Mouse (Mus musculus): Measurements from ENCODE around the gene Bcas3. TPM values are rescaled to one million over a fixed set of nuclear protein-coding genes. Genes with fewer than 3 reads are reported as not detected.
A peak's percentile ranks its signal among the peaks of the same experiment; 100 is the strongest.

The Bcas3 gene
- polyA plus RNA-seq, 1 experiment from 2014 or later, result 31.2 TPM

- Histone ChIP-seq H3K27me3 (ENCODE audit: control insufficient read depth, insufficient read depth, low read length) (no peaks in the 10 kb centered on the region), H3K4me3 (ENCODE audit: low read depth, low read length) (no peak overlapping the region), H3K27ac (replicated peaks; ENCODE audit: low read depth, low read length) (no peak overlapping the region), H3K9ac (replicated peaks; ENCODE audit: low read length) (no peak overlapping the region), H3K4me2 (ENCODE audit: low read depth, low read length) (no peak overlapping the region), H3K36me3 (replicated peaks; ENCODE audit: control insufficient read depth, insufficient read depth, low read depth, low read length) (no peaks in the 10 kb centered on the region), H3K4me1 (ENCODE audit: control insufficient read depth, insufficient read depth, low read length) (peaks cover 6% of the 10 kb centered on the region), H3K9me3 (replicated peaks; ENCODE audit: control insufficient read depth, low read length) (no peaks in the 10 kb centered on the region)
- WGBS, result 24% methylated on average over 5 of the region's 5 CpGs
- DNase-seq (ENCODE audit: low spot score) (peak; percentile 43), ATAC-seq (replicated peaks; ENCODE audit: insufficient number of reproducible peaks, low FRiP score, low TSS enrichment, low read depth) (no peak)
These were observed 174.3 kb downstream of the Bcas3 start for GRCm38 (mm10) chr11:85527261-85527660.

DNA sequence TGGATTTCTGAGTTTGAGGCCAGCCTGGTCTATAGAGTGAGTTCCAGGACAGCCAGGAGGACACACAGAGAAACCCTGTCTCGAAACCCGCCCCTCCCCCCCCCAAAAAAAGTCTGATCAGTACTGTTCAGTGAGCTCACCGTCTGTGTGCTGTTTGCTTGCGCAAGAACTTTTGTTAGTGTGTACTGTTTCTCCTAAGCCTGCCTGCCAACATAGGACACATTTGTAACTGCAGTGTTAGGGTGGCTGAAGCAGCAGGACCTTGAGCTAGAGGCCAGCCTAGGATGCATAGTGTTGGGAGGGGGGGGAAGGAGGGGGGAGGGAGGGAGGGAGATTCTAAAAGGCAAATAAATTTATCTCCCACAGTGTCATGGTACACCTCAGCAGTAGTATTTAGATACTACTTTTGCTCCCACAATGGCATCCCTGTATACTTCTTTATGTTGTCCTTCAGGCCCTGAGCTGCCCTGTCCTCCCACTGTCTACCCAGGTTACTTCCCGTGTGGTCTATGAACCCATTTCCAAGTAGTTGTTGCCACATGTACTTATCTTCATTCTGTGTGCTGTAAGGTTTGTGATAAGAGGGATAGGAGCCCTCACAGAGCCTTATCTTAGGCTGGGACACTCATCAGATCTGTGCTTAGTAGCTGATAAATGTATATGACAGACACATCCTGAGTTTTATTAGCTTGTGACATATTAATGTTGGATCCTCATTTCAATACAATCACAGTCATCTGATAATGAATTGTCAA is 176.7 kb downstream of the Bcas3 start:
- H3K9ac ChIP-seq (replicated peaks; ENCODE audit: low read length), result no peak overlapping the region
- H3K27ac ChIP-seq (replicated peaks; ENCODE audit: low read depth, low read length), result no peak overlapping the region
- no peak overlapping the region for H3K4me2 ChIP-seq (ENCODE audit: low read depth, low read length)
- ATAC-seq (replicated peaks; ENCODE audit: insufficient number of reproducible peaks, low FRiP score, low TSS enrichment, low read depth), result no peak
- H3K4me3 ChIP-seq (ENCODE audit: low read depth, low read length), result no peak overlapping the region
- peaks cover 3% of the 10 kb centered on the region for H3K4me1 ChIP-seq (ENCODE audit: control insufficient read depth, insufficient read depth, low read length)
- H3K27me3 ChIP-seq (ENCODE audit: control insufficient read depth, insufficient read depth, low read length), result no peaks in the 10 kb centered on the region
- no peaks in the 10 kb centered on the region for H3K9me3 ChIP-seq (replicated peaks; ENCODE audit: control insufficient read depth, low read length)
- no peaks in the 10 kb centered on the region for H3K36me3 ChIP-seq (replicated peaks; ENCODE audit: control insufficient read depth, insufficient read depth, low read depth, low read length)
- 62% methylated on average over 5 of the region's 5 CpGs for WGBS
- no peak for DNase-seq (ENCODE audit: low spot score)

DNA sequence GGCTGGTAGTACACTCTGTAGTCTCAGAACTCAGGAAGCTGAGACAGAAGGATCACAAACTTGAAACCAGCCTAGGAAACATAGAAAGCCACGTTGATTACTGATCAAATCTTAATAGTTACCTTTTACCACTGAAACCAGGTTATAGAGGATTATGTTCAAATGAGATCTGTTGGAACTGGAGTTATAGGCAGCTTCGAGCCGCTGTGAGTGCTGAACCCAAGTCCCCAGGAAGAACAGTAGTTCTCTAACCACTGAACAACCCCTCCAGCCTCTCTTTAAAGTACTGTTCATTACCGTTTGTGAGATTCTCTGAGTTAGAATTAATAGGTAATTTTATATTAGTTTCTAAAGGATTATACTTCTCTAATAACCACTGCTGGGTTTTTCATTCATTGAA is 188.0 kb downstream of the Bcas3 start:
- Histone ChIP-seq H3K36me3 (replicated peaks; ENCODE audit: control insufficient read depth, insufficient read depth, low read depth, low read length) (no peaks in the 10 kb centered on the region), H3K27ac (replicated peaks; ENCODE audit: low read depth, low read length) (no peak overlapping the region)
- WGBS, result 84% methylated on average over 4 of the region's 4 CpGs

DNA sequence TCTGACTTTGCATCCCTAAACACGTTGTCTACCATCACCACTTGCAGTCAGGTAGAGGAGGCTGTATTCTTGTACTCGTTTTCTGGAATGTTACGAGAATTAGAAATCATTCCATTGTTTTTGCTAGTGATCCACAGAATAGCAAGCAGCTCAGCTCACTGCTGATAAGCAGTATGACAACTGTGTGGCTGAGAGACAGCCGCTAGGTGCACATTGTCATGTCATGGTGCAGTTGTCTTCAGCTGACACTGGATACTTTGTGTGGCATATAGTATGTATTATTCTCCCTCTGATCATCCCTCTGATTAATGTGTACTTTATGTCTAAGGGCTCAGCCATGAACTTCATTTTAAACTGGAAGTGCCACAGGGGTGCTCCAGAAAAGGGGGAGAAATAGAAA is 190.3 kb downstream of the Bcas3 start:
- Histone ChIP-seq H3K4me3 (ENCODE audit: low read depth, low read length) (no peak overlapping the region), H3K9ac (replicated peaks; ENCODE audit: low read length) (no peak overlapping the region), H3K4me1 (ENCODE audit: control insufficient read depth, insufficient read depth, low read length) (no peaks in the 10 kb centered on the region), H3K27ac (replicated peaks; ENCODE audit: low read depth, low read length) (no peak overlapping the region), H3K36me3 (replicated peaks; ENCODE audit: control insufficient read depth, insufficient read depth, low read depth, low read length) (no peaks in the 10 kb centered on the region), H3K9me3 (replicated peaks; ENCODE audit: control insufficient read depth, low read length) (no peaks in the 10 kb centered on the region), H3K27me3 (ENCODE audit: control insufficient read depth, insufficient read depth, low read length) (no peaks in the 10 kb centered on the region), H3K4me2 (ENCODE audit: low read depth, low read length) (no peak overlapping the region)
- 82% methylated on average over 4 of the region's 4 CpGs for WGBS
- ATAC-seq (replicated peaks; ENCODE audit: insufficient number of reproducible peaks, low FRiP score, low TSS enrichment, low read depth) (no peak), DNase-seq (ENCODE audit: low spot score) (no peak)

More for the DNA sequence above, 188.0 kb downstream of the Bcas3 start:
- Histone ChIP-seq H3K4me3 (ENCODE audit: low read depth, low read length) (no peak overlapping the region), H3K4me1 (ENCODE audit: control insufficient read depth, insufficient read depth, low read length) (no peaks in the 10 kb centered on the region), H3K27me3 (ENCODE audit: control insufficient read depth, insufficient read depth, low read length) (no peaks in the 10 kb centered on the region), H3K4me2 (ENCODE audit: low read depth, low read length) (no peak overlapping the region), H3K9ac (replicated peaks; ENCODE audit: low read length) (no peak overlapping the region), H3K9me3 (replicated peaks; ENCODE audit: control insufficient read depth, low read length) (no peaks in the 10 kb centered on the region)
- ATAC-seq (replicated peaks; ENCODE audit: insufficient number of reproducible peaks, low FRiP score, low TSS enrichment, low read depth), result no peak
- no peak for DNase-seq (ENCODE audit: low spot score)

DNA sequence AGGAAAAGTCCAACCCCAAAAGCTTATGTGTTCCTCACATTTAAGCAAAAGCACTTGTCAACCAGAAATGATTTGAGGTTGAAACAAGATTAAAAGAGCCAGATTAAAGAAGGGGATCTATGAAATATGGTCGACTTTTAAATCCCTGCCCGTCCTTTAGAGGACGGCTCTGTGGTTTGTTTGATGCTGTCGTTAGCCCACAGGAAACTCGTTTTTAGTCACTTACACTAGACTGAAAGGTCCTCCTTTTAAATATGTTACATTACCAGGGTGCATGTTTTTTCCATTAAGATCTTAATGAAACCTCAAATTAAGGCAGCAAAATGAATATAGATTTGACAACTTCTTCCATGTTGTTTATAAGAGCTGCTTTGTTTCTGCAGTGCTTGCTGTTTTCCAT is 192.6 kb downstream of the Bcas3 start:
- WGBS, result 57% methylated on average over 5 of the region's 5 CpGs
- H3K4me1 ChIP-seq (ENCODE audit: control insufficient read depth, insufficient read depth, low read length), result no peaks in the 10 kb centered on the region
- ATAC-seq (replicated peaks; ENCODE audit: insufficient number of reproducible peaks, low FRiP score, low TSS enrichment, low read depth) (no peak), DNase-seq (ENCODE audit: low spot score) (peak; percentile 13)
- H3K9ac ChIP-seq (replicated peaks; ENCODE audit: low read length), result no peak overlapping the region
- no peak overlapping the region for H3K27ac ChIP-seq (replicated peaks; ENCODE audit: low read depth, low read length)
- H3K27me3 ChIP-seq (ENCODE audit: control insufficient read depth, insufficient read depth, low read length), result no peaks in the 10 kb centered on the region
- H3K4me3 ChIP-seq (ENCODE audit: low read depth, low read length), result no peak overlapping the region
- H3K36me3 ChIP-seq (replicated peaks; ENCODE audit: control insufficient read depth, insufficient read depth, low read depth, low read length), result no peaks in the 10 kb centered on the region
- no peak overlapping the region for H3K4me2 ChIP-seq (ENCODE audit: low read depth, low read length)
- no peaks in the 10 kb centered on the region for H3K9me3 ChIP-seq (replicated peaks; ENCODE audit: control insufficient read depth, low read length)

DNA sequence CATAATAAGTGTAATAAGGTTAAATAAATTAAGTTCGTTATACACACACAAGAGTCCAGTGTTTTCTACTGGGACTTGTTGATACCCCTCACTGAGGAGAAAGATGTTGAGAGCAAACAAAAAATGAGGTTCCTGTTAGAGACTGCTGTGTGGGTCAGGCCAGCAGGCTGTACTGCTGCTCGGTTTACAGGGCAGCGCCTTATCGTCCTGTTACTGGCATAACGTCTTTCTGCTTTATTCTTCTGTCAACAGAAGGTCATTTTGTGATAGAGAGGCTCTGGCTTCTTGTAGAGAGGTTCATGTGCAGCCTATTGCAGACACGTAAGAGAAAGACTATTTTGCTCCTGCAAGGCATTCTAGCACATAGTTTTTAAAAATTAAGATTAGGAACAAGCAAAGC is 195.0 kb downstream of the Bcas3 start:
- H3K4me1 ChIP-seq (ENCODE audit: control insufficient read depth, insufficient read depth, low read length), result no peaks in the 10 kb centered on the region
- 64% methylated on average over 6 of the region's 6 CpGs for WGBS
- DNase-seq (ENCODE audit: low spot score), result no peak
- H3K27me3 ChIP-seq (ENCODE audit: control insufficient read depth, insufficient read depth, low read length), result no peaks in the 10 kb centered on the region
- no peaks in the 10 kb centered on the region for H3K9me3 ChIP-seq (replicated peaks; ENCODE audit: control insufficient read depth, low read length)
- no peak for ATAC-seq (replicated peaks; ENCODE audit: insufficient number of reproducible peaks, low FRiP score, low TSS enrichment, low read depth)
- H3K9ac ChIP-seq (replicated peaks; ENCODE audit: low read length), result no peak overlapping the region
- no peak overlapping the region for H3K4me3 ChIP-seq (ENCODE audit: low read depth, low read length)
- H3K36me3 ChIP-seq (replicated peaks; ENCODE audit: control insufficient read depth, insufficient read depth, low read depth, low read length), result no peaks in the 10 kb centered on the region
- no peak overlapping the region for H3K4me2 ChIP-seq (ENCODE audit: low read depth, low read length)
- H3K27ac ChIP-seq (replicated peaks; ENCODE audit: low read depth, low read length), result no peak overlapping the region

DNA sequence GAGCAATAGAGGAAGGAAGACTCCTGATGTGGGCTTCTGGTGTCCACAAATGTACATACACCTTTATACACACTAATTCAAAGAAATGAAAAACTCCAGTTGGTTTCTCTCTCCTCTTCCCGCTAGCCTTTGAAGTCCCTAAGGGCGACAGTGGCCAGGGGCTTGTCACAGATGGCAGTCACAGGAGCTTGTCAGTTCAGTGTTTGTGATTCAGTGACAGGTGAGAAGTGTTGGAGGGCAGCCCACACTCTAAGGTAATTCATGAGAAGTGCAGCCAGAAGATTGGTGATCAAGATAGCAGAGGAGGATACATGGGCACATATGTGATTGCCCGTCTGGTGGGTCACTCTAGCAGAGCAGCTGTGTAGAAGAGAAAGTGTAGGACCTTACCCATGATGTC is 196.7 kb downstream of the Bcas3 start:
- WGBS, result 81% methylated on average over 3 of the region's 3 CpGs
- Histone ChIP-seq H3K9ac (replicated peaks; ENCODE audit: low read length) (no peak overlapping the region), H3K36me3 (replicated peaks; ENCODE audit: control insufficient read depth, insufficient read depth, low read depth, low read length) (no peaks in the 10 kb centered on the region), H3K9me3 (replicated peaks; ENCODE audit: control insufficient read depth, low read length) (no peaks in the 10 kb centered on the region), H3K27ac (replicated peaks; ENCODE audit: low read depth, low read length) (no peak overlapping the region), H3K27me3 (ENCODE audit: control insufficient read depth, insufficient read depth, low read length) (no peaks in the 10 kb centered on the region), H3K4me3 (ENCODE audit: low read depth, low read length) (no peak overlapping the region), H3K4me1 (ENCODE audit: control insufficient read depth, insufficient read depth, low read length) (no peaks in the 10 kb centered on the region), H3K4me2 (ENCODE audit: low read depth, low read length) (no peak overlapping the region)
- ATAC-seq (replicated peaks; ENCODE audit: insufficient number of reproducible peaks, low FRiP score, low TSS enrichment, low read depth) (no peak), DNase-seq (ENCODE audit: low spot score) (no peak)

DNA sequence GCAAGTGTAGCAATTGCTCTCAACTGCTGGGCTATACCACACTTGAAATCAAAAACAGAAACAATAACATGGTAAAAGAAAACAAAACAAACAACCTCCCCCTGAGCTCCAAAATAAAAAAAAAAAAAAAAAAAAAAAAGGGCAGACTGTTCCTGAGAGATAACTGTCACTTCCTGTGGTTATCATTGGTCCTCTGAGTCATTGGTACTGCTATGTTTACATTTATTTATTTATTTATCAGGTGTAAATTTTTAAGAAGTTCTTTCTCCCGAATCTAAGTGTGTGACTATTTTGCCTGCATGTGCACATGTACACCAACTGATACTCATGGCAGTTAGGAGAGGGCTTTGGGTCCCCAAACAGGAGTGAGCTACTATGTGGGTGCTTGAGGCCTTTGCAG is 202.1 kb downstream of the Bcas3 start:
- WGBS, result 77% methylated on average over 1 of the region's 1 CpGs

More for the DNA sequence above, 202.1 kb downstream of the Bcas3 start:
- no peak overlapping the region for H3K27ac ChIP-seq (replicated peaks; ENCODE audit: low read depth, low read length)
- H3K4me3 ChIP-seq (ENCODE audit: low read depth, low read length), result no peak overlapping the region
- no peaks in the 10 kb centered on the region for H3K36me3 ChIP-seq (replicated peaks; ENCODE audit: control insufficient read depth, insufficient read depth, low read depth, low read length)
- no peak overlapping the region for H3K9ac ChIP-seq (replicated peaks; ENCODE audit: low read length)
- DNase-seq (ENCODE audit: low spot score) (no peak), ATAC-seq (replicated peaks; ENCODE audit: insufficient number of reproducible peaks, low FRiP score, low TSS enrichment, low read depth) (no peak)
- no peaks in the 10 kb centered on the region for H3K9me3 ChIP-seq (replicated peaks; ENCODE audit: control insufficient read depth, low read length)
- no peaks in the 10 kb centered on the region for H3K27me3 ChIP-seq (ENCODE audit: control insufficient read depth, insufficient read depth, low read length)
- H3K4me1 ChIP-seq (ENCODE audit: control insufficient read depth, insufficient read depth, low read length), result no peaks in the 10 kb centered on the region
- no peak overlapping the region for H3K4me2 ChIP-seq (ENCODE audit: low read depth, low read length)
